Mouse (Mus musculus): ENCODE measurements around the gene Npb. TPM values are rescaled to one million over a fixed set of nuclear protein-coding genes. Genes with fewer than 3 reads are reported as not detected.
"Not testable (repeated sequence)": the region's sequence is repeated elsewhere in the genome, so short reads cannot be mapped to it uniquely, and the experiment has no call there.

Npb gene
- polyA plus RNA-seq (2011; ENCODE audit: insufficient read length, low read depth, missing spikeins), result not detected in 2 replicates

DNA sequence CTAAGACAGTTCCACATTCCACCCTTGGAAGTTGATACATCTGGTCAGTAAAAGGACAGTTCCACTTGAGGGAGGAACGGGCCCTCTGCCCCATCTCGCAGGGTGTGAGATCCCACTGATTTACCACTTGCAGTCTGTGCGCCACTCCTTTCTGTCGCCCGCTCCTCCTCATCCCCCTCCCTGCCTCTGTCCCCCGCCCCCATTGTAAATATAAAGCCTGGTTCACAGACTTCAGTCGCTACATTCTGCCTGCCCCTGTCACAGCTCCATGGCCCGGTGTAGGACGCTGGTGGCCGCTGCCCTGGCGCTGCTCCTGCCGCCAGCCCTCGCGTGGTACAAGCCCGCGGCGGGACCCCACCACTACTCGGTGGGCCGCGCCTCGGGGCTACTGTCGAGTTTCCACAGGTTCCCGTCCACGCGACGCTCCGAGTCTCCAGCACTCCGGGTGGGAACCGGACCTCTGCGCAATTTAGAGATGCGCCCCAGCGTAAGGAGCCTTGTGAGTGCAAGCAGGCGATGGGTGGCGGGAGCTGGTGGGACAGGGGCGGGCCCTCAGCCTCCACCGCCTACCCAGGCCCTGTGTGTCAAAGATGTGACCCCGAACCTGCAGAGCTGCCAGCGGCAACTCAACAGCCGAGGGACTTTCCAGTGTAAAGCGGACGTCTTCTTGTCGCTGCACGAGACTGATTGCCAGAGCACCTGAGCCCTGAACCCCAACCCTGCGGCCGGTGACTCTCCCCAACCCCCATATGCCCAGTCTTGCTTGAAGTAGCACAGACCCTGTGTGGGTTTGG lies at the start of gene Npb:
Npb (plus strand) TSS at position 237 of the 794 bp plus-strand sequence.
- TF ChIP-seq CTCF (IDR thresholded peaks at IDR 0.05; ENCODE audit: borderline replicate concordance, insufficient read depth, low read length) (no peak), POLR2A (IDR thresholded peaks at IDR 0.05; ENCODE audit: low read depth, low read length) (no peak)
- Histone ChIP-seq H3K4me3 (ENCODE audit: insufficient read depth, low read length) (no peak within 1 kb of the TSS), H3K4me1 (ENCODE audit: control insufficient read depth, insufficient read depth, low read length) (0 out of 2 replicates have a peak, but pooled peaks cover 13% of the 10 kb centered on the region), H3K27ac (ENCODE audit: insufficient read depth, low read length) (no peak within 1 kb of the TSS)

DNA sequence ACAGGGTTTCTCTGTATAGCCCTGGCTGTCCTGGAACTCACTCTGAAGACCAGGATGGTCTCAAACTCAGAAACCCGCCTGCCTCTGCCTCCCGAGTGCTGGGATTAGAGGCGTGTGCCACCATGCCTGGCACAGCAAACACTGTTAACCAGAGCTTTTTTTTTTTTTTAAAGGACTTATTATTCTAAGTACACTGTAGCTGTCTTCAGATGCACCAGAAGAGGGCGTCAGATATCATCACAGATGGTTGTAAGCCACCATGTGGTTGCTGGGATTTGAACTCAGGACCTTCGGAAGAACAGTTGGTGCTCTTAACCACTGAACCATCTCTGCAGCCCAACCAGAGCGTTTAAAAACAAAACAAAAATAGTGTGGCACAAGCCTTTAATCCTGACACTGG lies 49.4 kb upstream of the Npb start:
- H3K4me3 ChIP-seq (ENCODE audit: insufficient read depth, low read length); H3K27ac ChIP-seq (ENCODE audit: insufficient read depth, low read length); H3K4me1 ChIP-seq (ENCODE audit: control insufficient read depth, insufficient read depth, low read length): not testable (repeated sequence)

DNA sequence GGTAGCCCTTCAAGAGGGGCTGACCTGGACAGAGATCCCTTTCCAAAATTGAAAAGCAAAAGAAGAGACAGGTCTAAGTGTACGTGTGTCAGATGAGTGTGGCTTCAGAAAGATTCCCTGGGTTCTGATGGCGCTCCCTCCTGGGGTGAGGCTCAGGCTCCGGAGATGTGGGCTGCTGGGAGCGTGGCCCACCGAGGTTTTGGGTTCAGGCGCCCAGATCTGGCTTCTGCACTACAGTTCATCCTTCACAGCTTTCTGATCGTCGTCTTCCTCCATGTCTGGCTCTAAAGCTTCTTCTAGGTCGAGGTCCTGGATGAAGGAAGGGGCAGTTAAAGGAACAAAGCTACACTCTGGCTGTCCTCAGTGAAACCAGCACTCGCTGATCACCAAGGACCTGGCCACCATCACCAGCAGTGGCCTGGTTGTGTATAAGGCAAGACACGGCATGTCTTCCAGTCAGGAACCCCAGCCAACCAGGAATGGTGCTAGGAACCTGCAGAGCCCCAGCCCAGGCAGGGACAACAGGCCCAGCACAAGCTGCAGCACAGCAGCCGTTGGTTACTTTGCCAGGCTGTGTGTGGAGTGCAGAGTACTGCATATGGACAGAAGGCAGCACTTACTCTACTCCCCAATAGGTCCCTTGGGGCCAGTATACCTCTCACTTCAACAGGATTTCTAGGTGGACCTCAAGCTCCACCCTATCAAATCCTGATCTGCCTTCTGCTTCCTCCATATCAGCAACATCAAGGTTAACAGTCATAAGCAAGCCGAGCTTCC lies 47.1 kb upstream of the Npb start:
- H3K4me1 ChIP-seq (ENCODE audit: control insufficient read depth, insufficient read depth, low read length), result no peaks in the 10 kb centered on the region
- TF ChIP-seq POLR2A (IDR thresholded peaks at IDR 0.05; ENCODE audit: low read depth, low read length) (no peak), CTCF (IDR thresholded peaks at IDR 0.05; ENCODE audit: borderline replicate concordance, insufficient read depth, low read length) (no peak)
- H3K4me3 ChIP-seq (ENCODE audit: insufficient read depth, low read length), result no peak overlapping the region
- no peak overlapping the region for H3K27ac ChIP-seq (ENCODE audit: insufficient read depth, low read length)

DNA sequence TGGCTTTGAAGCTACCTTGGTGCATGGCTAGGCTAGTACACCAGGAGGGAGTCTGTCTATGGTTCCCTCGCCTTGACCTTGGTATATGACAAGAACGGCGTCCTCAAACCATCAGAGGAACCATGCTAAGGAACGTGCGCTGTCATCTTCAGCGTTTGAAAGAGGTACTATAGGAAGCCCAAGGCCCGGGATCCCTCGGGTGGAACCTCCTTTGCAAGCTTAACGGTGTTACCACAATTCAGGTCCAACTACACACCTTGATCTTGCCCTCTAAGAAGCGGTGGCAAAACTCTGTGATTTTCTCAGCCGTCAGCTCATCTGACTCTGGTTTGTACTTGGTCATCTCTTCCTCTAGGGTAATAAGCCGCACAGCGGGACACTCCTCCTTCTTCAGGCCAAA lies 45.3 kb upstream of the Npb start:
- Histone ChIP-seq H3K4me1 (ENCODE audit: control insufficient read depth, insufficient read depth, low read length) (no peaks in the 10 kb centered on the region; the same call in 1 of the 2 replicates), H3K4me3 (ENCODE audit: insufficient read depth, low read length) (no peak overlapping the region), H3K27ac (ENCODE audit: insufficient read depth, low read length) (no peak overlapping the region)
- TF ChIP-seq CTCF (IDR thresholded peaks at IDR 0.05; ENCODE audit: borderline replicate concordance, insufficient read depth, low read length) (no peak), POLR2A (IDR thresholded peaks at IDR 0.05; ENCODE audit: low read depth, low read length) (no peak)

DNA sequence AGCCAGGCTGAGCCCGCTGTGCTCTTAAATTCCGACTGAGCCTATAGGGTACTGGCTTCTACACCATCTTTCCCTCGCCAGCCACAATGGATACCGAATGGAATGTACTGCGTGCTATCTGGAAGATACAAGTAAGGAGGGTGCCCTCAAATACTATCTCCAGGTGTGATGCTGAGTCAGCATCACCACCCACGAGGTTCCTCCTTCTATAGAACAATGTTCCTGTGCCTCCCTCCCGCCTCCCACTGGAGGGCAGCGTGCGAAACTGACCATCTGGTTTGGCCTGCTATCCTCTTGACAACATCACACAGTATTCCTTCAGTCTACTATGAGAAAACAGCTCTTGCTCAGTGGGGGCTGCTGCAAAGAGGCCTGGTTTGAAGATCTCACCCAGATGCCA lies 43.2 kb upstream of the Npb start:
- Histone ChIP-seq H3K4me1 (ENCODE audit: control insufficient read depth, insufficient read depth, low read length) (peaks cover 3% of the 10 kb centered on the region; the same call in 1 of the 2 replicates), H3K4me3 (ENCODE audit: insufficient read depth, low read length) (no peak overlapping the region), H3K27ac (ENCODE audit: insufficient read depth, low read length) (no peak overlapping the region)
- TF ChIP-seq POLR2A (IDR thresholded peaks at IDR 0.05; ENCODE audit: low read depth, low read length), result no peak
- TF ChIP-seq CTCF (IDR thresholded peaks at IDR 0.05; ENCODE audit: borderline replicate concordance, insufficient read depth, low read length), result peak; percentile 54; the same call in 1 of the 2 replicates

DNA sequence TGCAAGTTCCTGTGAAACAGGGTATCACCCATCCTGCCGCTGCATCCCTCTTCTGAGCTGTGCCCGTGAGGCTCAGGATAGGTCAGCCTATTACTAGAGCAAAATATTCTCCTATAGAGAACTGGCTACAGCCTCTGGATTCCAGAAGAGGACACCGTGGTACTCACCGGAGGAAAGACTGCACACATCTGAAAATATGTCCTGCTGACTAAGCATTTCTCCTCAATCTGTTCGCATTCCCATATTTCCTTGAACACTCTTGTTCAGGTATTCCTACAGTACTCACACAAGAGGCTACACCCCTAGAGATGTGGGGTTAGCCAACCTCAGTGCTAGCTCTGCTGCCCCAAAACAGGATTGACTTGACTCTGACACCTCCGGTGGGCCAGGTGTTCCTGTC lies 40.0 kb upstream of the Npb start:
- Histone ChIP-seq H3K27ac (ENCODE audit: insufficient read depth, low read length) (no peak overlapping the region), H3K4me3 (ENCODE audit: insufficient read depth, low read length) (no peak overlapping the region), H3K4me1 (ENCODE audit: control insufficient read depth, insufficient read depth, low read length) (peaks cover 8% of the 10 kb centered on the region; the same call in 1 of the 2 replicates)
- TF ChIP-seq CTCF (IDR thresholded peaks at IDR 0.05; ENCODE audit: borderline replicate concordance, insufficient read depth, low read length), result no peak
- TF ChIP-seq POLR2A (IDR thresholded peaks at IDR 0.05; ENCODE audit: low read depth, low read length), result no peak

DNA sequence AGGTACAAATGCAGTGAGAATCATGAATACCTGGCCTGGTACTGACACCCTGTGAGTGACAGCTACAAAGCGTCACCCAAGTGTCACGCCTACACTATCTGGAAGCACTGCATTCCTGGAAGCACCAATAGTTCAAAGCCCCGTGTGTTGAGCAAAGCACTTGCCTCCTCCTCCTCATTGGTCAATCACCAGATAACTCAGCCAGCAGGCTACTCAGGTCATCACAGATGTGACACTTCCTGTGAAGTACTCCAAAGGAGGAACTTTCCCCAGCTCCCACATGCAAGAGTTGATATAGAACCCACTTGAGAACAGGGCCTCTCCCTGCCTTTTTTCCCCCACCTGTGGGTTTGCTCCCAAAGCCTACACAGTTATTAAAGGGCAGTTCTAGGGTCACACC lies 37.2 kb upstream of the Npb start:
- peak overlapping the region; percentile 98 for H3K4me3 ChIP-seq (ENCODE audit: insufficient read depth, low read length)
- peaks cover 8% of the 10 kb centered on the region; the same call in 1 of the 2 replicates for H3K4me1 ChIP-seq (ENCODE audit: control insufficient read depth, insufficient read depth, low read length)
- H3K27ac ChIP-seq (ENCODE audit: insufficient read depth, low read length), result no peak overlapping the region
- no peak for TF ChIP-seq POLR2A (IDR thresholded peaks at IDR 0.05; ENCODE audit: low read depth, low read length)
- no peak for TF ChIP-seq CTCF (IDR thresholded peaks at IDR 0.05; ENCODE audit: borderline replicate concordance, insufficient read depth, low read length)

DNA sequence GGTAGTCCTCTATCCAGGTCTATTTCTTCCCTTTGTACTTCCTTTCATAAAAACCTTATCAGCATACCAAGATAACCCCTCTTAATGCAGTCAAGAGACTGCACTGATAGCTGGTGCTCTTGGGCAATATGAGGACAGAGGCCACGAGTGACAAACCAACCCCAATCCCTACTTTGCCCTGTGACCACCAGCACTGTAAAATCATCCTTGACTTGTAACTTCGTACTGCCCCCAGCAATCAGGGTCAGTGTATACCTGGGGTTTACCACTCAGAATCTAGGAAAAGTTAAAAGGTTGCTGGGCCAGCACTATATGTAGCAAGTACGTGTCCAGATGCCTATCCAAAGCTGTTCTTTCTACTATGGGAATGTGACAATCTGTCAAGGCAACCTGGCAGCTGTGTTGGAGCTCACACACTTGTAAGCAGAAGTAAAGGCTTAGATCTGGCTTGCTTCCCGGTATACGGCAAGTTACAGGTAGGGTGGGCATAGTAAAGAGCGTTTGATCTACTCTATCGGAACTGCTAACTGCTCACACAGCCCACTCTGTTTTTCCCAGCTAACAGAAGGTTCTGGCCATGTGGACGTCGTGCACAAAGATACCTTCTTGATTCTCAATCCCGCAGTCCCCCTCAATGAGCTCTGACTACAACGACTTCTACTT lies 36.4 kb upstream of the Npb start:
- Histone ChIP-seq H3K4me1 (ENCODE audit: control insufficient read depth, insufficient read depth, low read length) (peaks cover 8% of the 10 kb centered on the region; the same call in 1 of the 2 replicates), H3K27ac (ENCODE audit: insufficient read depth, low read length) (no peak overlapping the region), H3K4me3 (ENCODE audit: insufficient read depth, low read length) (peak overlapping the region; percentile 98)
- TF ChIP-seq POLR2A (IDR thresholded peaks at IDR 0.05; ENCODE audit: low read depth, low read length), result no peak
- TF ChIP-seq CTCF (IDR thresholded peaks at IDR 0.05; ENCODE audit: borderline replicate concordance, insufficient read depth, low read length), result no peak

DNA sequence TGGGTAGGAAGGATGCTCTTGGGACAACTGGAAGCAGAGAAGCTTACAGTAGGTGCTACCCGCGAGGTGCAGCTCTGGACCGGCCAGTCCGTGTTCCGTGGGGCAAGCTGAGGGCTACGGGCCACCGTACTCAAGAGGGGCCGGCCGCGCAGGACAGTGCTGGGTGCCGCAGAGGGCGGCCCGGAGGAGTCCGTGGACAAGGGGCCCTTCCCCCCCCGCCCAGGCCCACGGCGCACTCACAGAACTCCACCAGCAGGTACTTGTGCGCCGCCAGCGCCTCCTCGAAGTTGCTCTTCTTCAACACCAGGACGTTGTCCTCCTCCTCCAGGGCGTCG lies 35.9 kb upstream of the Npb start:
- H3K27ac ChIP-seq (ENCODE audit: insufficient read depth, low read length), result 0 out of 2 replicates have a peak overlapping the region, but pooled peaks have one; percentile 30
- H3K4me3 ChIP-seq (ENCODE audit: insufficient read depth, low read length), result peak overlapping the region; percentile 98
- H3K4me1 ChIP-seq (ENCODE audit: control insufficient read depth, insufficient read depth, low read length), result peaks cover 8% of the 10 kb centered on the region; the same call in 1 of the 2 replicates
- TF ChIP-seq CTCF (IDR thresholded peaks at IDR 0.05; ENCODE audit: borderline replicate concordance, insufficient read depth, low read length), result no peak
- TF ChIP-seq POLR2A (IDR thresholded peaks at IDR 0.05; ENCODE audit: low read depth, low read length), result no peak

Measured in embryonic fibroblast, embryonic 13.5 days (primary cell).